Mouse (Mus musculus) kidney, embryonic 15.5 days (tissue): ENCODE results near the gene Tctn1. TPM values are rescaled to one million over a fixed set of nuclear protein-coding genes. Genes with fewer than 3 reads are reported as not detected.

Experiments used
- polyA plus RNA-seq: library from polyadenylated mRNA; unstranded; fragments of >200 nt; fragmentation: Nextera tagmentation; extraction: Ambion mirVana; gene quantifications from 2 replicates; pipeline ENCODE4 v1.2.1, GENCODE M21; 2015

Tctn1 gene
- polyA plus RNA-seq, 1 experiment from 2014 or later = 6.7 TPM

Other genes starting within 250 kb of the Tctn1 start
- gene Cux2, start 214.4 kb downstream of the Tctn1 start, polyA plus RNA-seq = 8.7 and 9.9 TPM in 2 replicates
- gene Myl2, start 163.5 kb downstream of the Tctn1 start, polyA plus RNA-seq = 0.78 and 2.3 TPM in 2 replicates
- gene Ccdc63, start 123.6 kb downstream of the Tctn1 start, polyA plus RNA-seq = 0.19 TPM in 1 of 2 replicates, not detected in the other
- gene Ppp1cc, start 106.2 kb downstream of the Tctn1 start, polyA plus RNA-seq = 257 and 264 TPM in 2 replicates
- gene Hvcn1, start 57.7 kb downstream of the Tctn1 start, polyA plus RNA-seq = 12.2 and 14.3 TPM in 2 replicates
- 8.2 and 9.1 TPM in 2 replicates for gene Pptc7, start 19.9 kb upstream of the Tctn1 start, polyA plus RNA-seq
- 9.6 and 11.9 TPM in 2 replicates for gene Rad9b, start 89.8 kb upstream of the Tctn1 start, polyA plus RNA-seq
- 218 and 230 TPM in 2 replicates for gene Vps29, start 89.9 kb upstream of the Tctn1 start, polyA plus RNA-seq
- 69.7 and 74.6 TPM in 2 replicates for gene Gpn3, start 107.4 kb upstream of the Tctn1 start, polyA plus RNA-seq
- 57.6 and 63.6 TPM in 2 replicates for gene Fam216a, start 107.9 kb upstream of the Tctn1 start, polyA plus RNA-seq
- gene Arpc3, start 127.4 kb upstream of the Tctn1 start, polyA plus RNA-seq = 131 and 169 TPM in 2 replicates
- gene Anapc7, start 157.2 kb upstream of the Tctn1 start, polyA plus RNA-seq = 44.4 and 46.9 TPM in 2 replicates
- gene Atp2a2, start 237.8 kb upstream of the Tctn1 start, polyA plus RNA-seq = 37.3 and 37.8 TPM in 2 replicates